Mouse (Mus musculus) CH12F3 (cell line): ENCODE results near the gene Sytl3.

Experiments
- in situ Hi-C: fragments of 300-500 bp; cut with MboI; formaldehyde crosslinking; loops from 2 replicates; pipeline ENCODE4 v1.14.3; 2020; ENCODE audit warnings: low sequenced_read_pairs

Sytl3 gene

GRCm38 (mm10) chr17:6776576-6776975, 117.7 kb downstream of the Sytl3 start:
- in situ Hi-C loops, result no loop called here

- in situ Hi-C loops, result no loop called here
Measured at GRCm38 (mm10) chr17:6777061-6777460, 118.2 kb downstream of the Sytl3 start.

GRCm38 (mm10) chr17:6777629-6778331, 118.9 kb downstream of the Sytl3 start:
- in situ Hi-C loops, result no loop called here

- in situ Hi-C loops, result no loop called here
Measured at GRCm38 (mm10) chr17:6778332-6778683, 119.4 kb downstream of the Sytl3 start.

- in situ Hi-C loops, result no loop called here
Measured at GRCm38 (mm10) chr17:6778771-6779509, 120.0 kb downstream of the Sytl3 start.

- in situ Hi-C loops, result no loop called here
Measured at GRCm38 (mm10) chr17:6779632-6780031, 120.7 kb downstream of the Sytl3 start.

GRCm38 (mm10) chr17:6780521-6781115, 121.7 kb downstream of the Sytl3 start:
- in situ Hi-C loops, result no loop called here

GRCm38 (mm10) chr17:6781273-6781672, 122.4 kb downstream of the Sytl3 start:
- in situ Hi-C loops, result no loop called here

GRCm38 (mm10) chr17:6782033-6782526, 123.2 kb downstream of the Sytl3 start:
- in situ Hi-C loops, result no loop called here

GRCm38 (mm10) chr17:6782611-6783005, 123.7 kb downstream of the Sytl3 start, which contains the start of gene Ezr:
Gene Ezr (minus strand): TSS chr17:6782784.
- in situ Hi-C loops, result no loop called here

- in situ Hi-C loops, result no loop called here
Measured at GRCm38 (mm10) chr17:6783006-6783661, 124.2 kb downstream of the Sytl3 start.

GRCm38 (mm10) chr17:6783756-6784357, 125.0 kb downstream of the Sytl3 start:
- in situ Hi-C loops, result no loop called here

GRCm38 (mm10) chr17:6787241-6787640, 128.3 kb downstream of the Sytl3 start:
- in situ Hi-C loops, result loop anchor here (5.0 kb wide), 1 partner anchor 35 kb away; no protein-coding TSS in a partner anchor
